Mouse (Mus musculus) intestine, postnatal 0 days (tissue): ENCODE data around the gene Ccnf. TPM values are rescaled to one million over a fixed set of nuclear protein-coding genes. Genes with fewer than 3 reads are reported as not detected.
A peak's percentile ranks its signal among the peaks of the same experiment; 100 is the strongest.

Source experiments
- ATAC-seq: fragments of 200-750 bp; cut with Nextera tagmentation; 2 replicates; pipeline ENCODE4 v1.8.0; 2017; ENCODE audit warnings: mild to moderate bottlenecking, moderate TSS enrichment, moderate library complexity
- H3K27ac ChIP-seq: fragments of 300-500 bp; sonication (generic); 2 replicates; pipeline ENCODE4 v1.5.1; 2014; ENCODE audit warnings: mild to moderate bottlenecking, low read depth, low read length, moderate library complexity
- H3K27me3 ChIP-seq: fragments of 300-500 bp; sonication (generic); replicated peaks from 2 replicates; pipeline ENCODE4 v1.6.1; 2014; ENCODE audit warnings: low read length, mixed read lengths; ENCODE audit not compliant: control insufficient read depth, insufficient read depth
- H3K36me3 ChIP-seq: fragments of 300-500 bp; sonication (generic); 2 replicates; pipeline ENCODE4 v1.6.1; 2014; ENCODE audit warnings: mild to moderate bottlenecking, moderate library complexity; ENCODE audit not compliant: control insufficient read depth, insufficient read depth
- H3K4me1 ChIP-seq: fragments of 300-500 bp; sonication (generic); replicated peaks from 2 replicates; pipeline ENCODE4 v1.6.1; 2014; ENCODE audit warnings: antibody characterized with exemption, low read length, mixed read lengths; ENCODE audit not compliant: control insufficient read depth, insufficient read depth
- H3K4me2 ChIP-seq: fragments of 300-500 bp; sonication (generic); replicated peaks from 2 replicates; pipeline ENCODE4 v1.6.1; 2014; ENCODE audit warnings: low read depth, mild to moderate bottlenecking, moderate library complexity
- H3K4me3 ChIP-seq: fragments of 300-500 bp; sonication (generic); 2 replicates; pipeline ENCODE4 v1.5.1; 2014; ENCODE audit warnings: low read depth, low read length
- H3K9ac ChIP-seq: fragments of 300-500 bp; sonication (generic); 2 replicates; pipeline ENCODE4 v1.6.1; 2014; ENCODE audit warnings: mild to moderate bottlenecking, low read depth, low read length
- H3K9me3 ChIP-seq: fragments of 300-500 bp; sonication (generic); 2 replicates; pipeline ENCODE4 v1.6.1; 2016; ENCODE audit warnings: mixed run types; ENCODE audit not compliant: control insufficient read depth
- CTCF ChIP-seq: sonication (generic); IDR thresholded peaks from 2 replicates; pipeline ENCODE4 v1.5.1; 2016; ENCODE audit warnings: low read depth, mild to moderate bottlenecking, control low read depth, antibody characterized with exemption, moderate library complexity
- WGBS: fragments of 180-500 bp; shearing (Covaris S2); extraction: QIAGEN DNeasy Blood & Tissue Kit; methylation state at CpG from one replicate; pipeline ENCODE4 v1.1.7; 2014; 5-methylcytosine and 5-hydroxymethylcytosine counted together
- polyA plus RNA-seq: library from polyadenylated mRNA; unstranded; fragments of >200 nt; fragmentation: Nextera tagmentation; extraction: Ambion mirVana; gene quantifications from 2 replicates; pipeline ENCODE4 v1.2.1, GENCODE M21; 2015

Gene Ccnf
- polyA plus RNA-seq, 1 experiment from 2014 or later: 8.6 TPM

DNA sequence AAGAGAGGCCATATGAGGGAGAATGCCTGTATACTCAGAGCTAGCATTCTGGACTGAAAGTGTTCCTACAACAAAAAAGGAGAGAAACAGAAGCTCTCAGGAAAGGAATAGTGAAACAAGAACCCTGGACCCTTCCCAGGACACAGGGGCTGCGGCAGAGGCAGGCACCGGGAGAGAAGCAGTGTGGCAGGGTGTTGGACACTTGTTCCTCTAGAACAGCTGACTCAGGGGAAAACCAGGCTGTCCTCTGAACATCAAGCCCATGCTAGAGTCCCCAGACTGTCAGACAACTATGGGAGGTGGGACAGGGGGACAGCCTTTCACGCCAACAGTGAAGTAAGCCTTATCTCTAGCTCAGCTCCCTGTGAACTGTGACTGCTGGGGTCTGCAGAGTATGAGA is 40.7 kb downstream of the Ccnf start:
- Histone ChIP-seq H3K9ac (no peak overlapping the region), H3K4me3 (no peak overlapping the region), H3K4me2 (no peak overlapping the region), H3K9me3 (no peaks in the 10 kb centered on the region), H3K27ac (no peak overlapping the region), H3K4me1 (peaks cover 15% of the 10 kb centered on the region), H3K36me3 (peaks cover 1% of the 10 kb centered on the region), H3K27me3 (peaks cover 14% of the 10 kb centered on the region; the same call in 1 of the 2 replicates)
- TF ChIP-seq CTCF: no peak
- ATAC-seq: no peak
- 78% methylated on average over 3 of the region's 3 CpGs for WGBS

DNA sequence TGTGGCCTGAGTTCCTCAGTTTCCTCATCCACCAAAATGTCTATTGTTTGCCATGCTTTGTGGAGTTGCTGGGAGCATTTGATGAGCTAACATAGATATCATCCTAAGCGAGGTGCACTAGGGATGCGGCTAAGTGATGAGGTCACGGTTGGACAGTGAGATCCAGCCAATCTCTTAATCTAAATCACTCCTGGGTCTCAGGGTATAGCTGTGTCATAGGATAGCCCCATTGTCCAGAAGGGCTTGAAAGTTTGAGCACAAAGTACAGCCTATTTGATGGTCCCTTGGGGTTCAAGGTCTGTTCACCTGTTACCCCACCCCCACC is 41.4 kb downstream of the Ccnf start:
- TF ChIP-seq CTCF: no peak
- no peak overlapping the region for H3K4me2 ChIP-seq
- ATAC-seq: no peak
- no peak overlapping the region for H3K27ac ChIP-seq
- peaks cover 16% of the 10 kb centered on the region for H3K4me1 ChIP-seq
- WGBS: 74% methylated on average over 3 of the region's 3 CpGs
- H3K27me3 ChIP-seq: peaks cover 14% of the 10 kb centered on the region; the same call in 1 of the 2 replicates
- H3K4me3 ChIP-seq: no peak overlapping the region
- H3K36me3 ChIP-seq: no peaks in the 10 kb centered on the region; the same call in 1 of the 2 replicates
- H3K9me3 ChIP-seq: no peaks in the 10 kb centered on the region
- no peak overlapping the region for H3K9ac ChIP-seq

DNA sequence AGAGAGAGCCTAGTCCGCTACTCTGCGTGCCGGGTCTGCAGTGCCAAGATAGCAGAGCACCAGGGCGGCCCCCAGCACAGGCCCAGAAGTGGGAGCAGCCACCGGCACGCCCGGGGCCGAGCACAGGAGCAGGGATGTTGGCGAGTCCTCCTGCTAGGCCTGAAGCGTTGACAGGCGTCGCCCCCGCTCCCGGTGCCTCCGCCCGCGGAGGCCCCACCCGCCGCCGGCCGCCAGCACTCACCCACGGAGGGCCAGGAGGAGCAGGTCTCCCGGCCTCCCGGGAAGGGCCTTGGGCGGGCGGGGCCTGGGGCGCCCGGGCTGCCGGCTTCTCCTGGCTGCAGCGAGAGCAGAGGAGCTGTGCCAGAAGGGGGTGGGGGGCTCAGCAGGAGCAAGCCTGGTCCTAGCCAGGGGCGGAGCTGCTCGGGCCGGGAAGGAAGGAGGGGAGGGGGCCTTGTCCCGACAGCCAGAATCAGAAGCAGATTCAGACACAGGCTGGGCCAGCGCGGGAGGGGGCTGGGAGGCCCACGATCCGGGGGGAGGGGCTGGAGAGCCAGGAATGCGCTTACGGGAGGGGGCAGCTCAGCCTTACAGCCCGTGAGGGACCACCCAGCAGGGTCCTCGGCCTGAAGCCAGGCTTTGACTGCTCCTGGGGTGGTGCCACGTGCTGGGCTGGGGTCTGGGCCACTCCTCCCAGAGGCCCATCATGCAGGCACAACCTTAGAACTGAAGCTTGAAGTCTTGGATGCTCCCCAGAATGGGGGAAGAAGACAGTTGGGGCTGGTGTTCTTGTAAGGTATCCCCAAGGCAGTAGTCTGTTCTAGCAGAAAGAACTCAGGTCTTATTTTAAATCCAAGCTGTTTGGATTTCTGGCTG is 42.0 kb downstream of the Ccnf start, which contains the start of gene Ntn3:
TSS of gene Ntn3 (minus strand) at position 489 of the 873 bp plus-strand sequence.
- H3K9ac ChIP-seq: peak within 1 kb of the TSS; percentile 23
- peak within 1 kb of the TSS; percentile 30 for H3K4me3 ChIP-seq
- WGBS: 5% methylated on average over 33 of the region's 43 CpGs
- peak within 1 kb of the TSS; percentile 67 for H3K4me2 ChIP-seq
- ATAC-seq: no peak
- H3K27ac ChIP-seq: peak within 1 kb of the TSS; percentile 46; the same call in 1 of the 2 replicates
- peaks cover 14% of the 10 kb centered on the region; the same call in 1 of the 2 replicates for H3K27me3 ChIP-seq
- H3K9me3 ChIP-seq: no peaks in the 10 kb centered on the region
- no peak for TF ChIP-seq CTCF
- H3K4me1 ChIP-seq: peaks cover 19% of the 10 kb centered on the region
- no peaks in the 10 kb centered on the region; the same call in 1 of the 2 replicates for H3K36me3 ChIP-seq

DNA sequence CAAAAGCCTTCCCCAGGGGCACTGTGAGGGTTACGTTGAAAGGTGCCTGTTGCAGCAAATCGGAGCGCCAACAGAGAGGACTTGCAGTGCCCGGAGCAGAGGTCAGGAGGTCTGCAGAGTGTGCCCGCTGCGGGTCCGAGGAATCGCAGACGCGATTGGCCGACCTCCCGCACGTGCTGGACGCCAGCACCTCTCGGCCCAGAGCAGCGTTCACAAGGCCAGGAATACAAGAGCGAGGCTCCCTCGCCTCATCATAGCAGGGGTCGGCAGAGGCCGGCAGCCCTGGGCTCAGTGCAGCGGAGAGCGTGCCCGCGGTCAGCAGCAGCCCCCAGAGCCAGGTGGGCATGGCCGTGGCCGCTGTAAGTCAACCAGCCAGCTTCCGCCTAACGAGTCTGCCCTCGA is 42.6 kb downstream of the Ccnf start:
- WGBS: 11% methylated on average over 29 of the region's 29 CpGs
- H3K9me3 ChIP-seq: no peaks in the 10 kb centered on the region
- H3K4me1 ChIP-seq: peaks cover 20% of the 10 kb centered on the region
- no peak for TF ChIP-seq CTCF
- peaks cover 14% of the 10 kb centered on the region; the same call in 1 of the 2 replicates for H3K27me3 ChIP-seq
- H3K27ac ChIP-seq: peak overlapping the region; percentile 46; the same call in 1 of the 2 replicates
- ATAC-seq: no peak
- H3K36me3 ChIP-seq: no peaks in the 10 kb centered on the region; the same call in 1 of the 2 replicates
- H3K9ac ChIP-seq: peak overlapping the region; percentile 23
- peak overlapping the region; percentile 67 for H3K4me2 ChIP-seq
- H3K4me3 ChIP-seq: peak overlapping the region; percentile 30

DNA sequence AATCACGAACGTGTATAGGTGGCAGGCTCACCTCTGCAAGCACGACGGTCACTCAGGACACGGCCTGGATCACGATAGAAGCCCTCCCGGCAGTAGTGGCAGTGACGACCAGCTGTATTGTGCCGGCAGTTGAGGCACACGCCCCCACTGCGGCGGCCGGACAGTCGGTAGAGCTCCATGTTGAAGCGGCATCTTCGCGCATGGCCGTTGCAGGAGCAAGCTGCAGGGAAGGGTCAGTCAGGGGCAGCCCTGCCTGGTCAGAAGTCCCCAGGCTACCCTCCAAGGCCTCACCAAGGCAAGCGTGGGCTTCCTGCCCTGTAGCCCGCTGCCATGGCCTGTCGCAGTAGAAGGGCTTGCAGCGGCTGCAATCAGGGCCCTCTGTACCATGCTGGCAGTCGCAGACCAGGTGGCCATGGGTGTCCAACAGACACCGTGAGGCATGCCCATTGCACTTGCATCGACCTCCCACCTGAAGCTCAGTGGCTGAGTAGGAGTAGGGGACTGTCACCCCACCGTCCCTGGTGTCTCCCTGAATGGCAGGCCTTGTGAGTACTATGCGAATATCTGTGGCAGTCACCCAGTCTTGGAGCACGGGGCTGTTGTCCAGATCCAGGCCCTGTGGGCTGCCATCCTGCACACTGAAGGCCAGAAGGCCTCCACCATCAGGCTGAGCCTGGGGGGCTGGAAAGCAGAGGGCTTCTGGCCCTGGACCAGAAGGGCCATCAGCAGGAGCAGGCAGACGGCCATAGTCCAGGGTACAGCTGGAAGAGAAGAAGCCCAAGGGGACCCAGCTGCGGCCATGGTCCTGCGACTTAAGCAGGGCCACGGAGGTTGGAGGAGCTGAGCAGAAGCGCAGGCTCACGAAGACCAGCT is 43.3 kb downstream of the Ccnf start:
- Histone ChIP-seq H3K4me3 (no peak overlapping the region; the same call in 1 of the 2 replicates), H3K4me1 (peaks cover 20% of the 10 kb centered on the region), H3K4me2 (peak overlapping the region; percentile 67), H3K9ac (no peak overlapping the region), H3K27ac (no peak overlapping the region), H3K9me3 (no peaks in the 10 kb centered on the region), H3K27me3 (peaks cover 14% of the 10 kb centered on the region; the same call in 1 of the 2 replicates), H3K36me3 (no peaks in the 10 kb centered on the region; the same call in 1 of the 2 replicates)
- TF ChIP-seq CTCF: no peak
- 70% methylated on average over 34 of the region's 34 CpGs for WGBS
- no peak for ATAC-seq
